Mouse (Mus musculus) cerebellum, adult 11-12 months (tissue): ENCODE results near the gene Inava.

Source experiments
- DNase-seq: peaks from one replicate; pipeline ENCODE4 v3.0.0; 2022

The Inava gene

DNA sequence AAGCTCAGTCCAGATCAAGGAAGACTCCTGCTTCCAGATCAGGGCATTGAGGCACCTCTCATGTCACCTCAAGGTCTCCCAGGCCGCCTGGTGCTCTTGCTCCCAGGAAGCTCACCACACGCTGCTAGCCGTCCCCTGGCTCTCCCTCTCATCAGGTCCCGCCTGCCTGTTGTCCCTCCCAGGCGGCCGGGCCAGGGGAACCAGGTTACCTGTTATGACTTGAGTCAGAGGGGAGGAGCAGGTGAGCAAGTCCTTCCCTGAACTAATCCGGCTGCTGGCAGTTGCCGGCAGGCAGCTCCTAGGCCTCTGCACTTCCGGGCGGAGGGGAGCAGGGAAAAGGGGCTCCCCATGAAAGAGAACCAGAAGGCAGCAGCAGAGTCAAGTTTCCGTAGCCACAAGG, 3.9 kb downstream of the Inava start:
- no peak for DNase-seq

DNA sequence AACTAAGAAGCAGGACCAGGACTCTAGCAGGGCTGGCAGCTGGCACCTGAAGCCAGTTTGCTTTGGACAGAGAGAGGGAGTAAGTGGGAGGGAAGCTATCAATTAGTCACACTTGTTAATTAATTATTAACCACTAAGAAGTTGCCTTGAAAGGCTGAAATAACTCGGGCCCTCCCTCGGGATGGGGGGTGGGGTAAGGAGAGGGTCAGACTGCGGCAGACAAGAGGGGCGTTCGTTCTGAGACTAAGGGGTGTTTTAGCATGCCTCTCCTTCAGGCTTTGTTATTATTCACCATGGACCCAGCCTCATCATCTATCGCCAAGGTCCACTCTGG, 5.1 kb downstream of the Inava start:
- no peak for DNase-seq

- no peak for DNase-seq
These were observed 5.6 kb downstream of the Inava start for GRCm38 (mm10) chr1:136228328-136229039.

DNA sequence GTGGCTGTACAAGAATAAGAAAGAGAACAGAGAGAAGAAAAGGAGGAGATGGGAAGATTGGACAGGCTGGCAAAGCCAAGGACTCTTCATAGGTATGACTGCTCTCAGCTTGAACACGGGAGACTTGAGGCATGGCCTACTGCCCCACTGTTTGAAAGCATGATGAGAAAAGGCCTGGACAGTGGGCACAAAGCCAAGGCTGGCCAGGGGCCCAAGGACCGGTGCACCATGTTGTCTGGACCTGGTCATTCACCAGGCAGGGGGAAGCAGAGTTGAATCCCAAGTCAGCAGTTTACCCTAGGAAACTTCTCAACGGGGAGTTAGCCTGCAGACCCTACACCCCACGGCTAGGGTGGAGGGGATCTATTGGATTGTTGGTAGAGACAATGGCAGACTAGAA, 6.2 kb downstream of the Inava start:
- no peak for DNase-seq

- DNase-seq = no peak
These were observed 7.4 kb downstream of the Inava start for GRCm38 (mm10) chr1:136226626-136227025.

GRCm38 (mm10) chr1:136225846-136226245, 8.2 kb downstream of the Inava start:
- no peak for DNase-seq

GRCm38 (mm10) chr1:136223758-136224342, 10.2 kb downstream of the Inava start:
- no peak for DNase-seq

DNA sequence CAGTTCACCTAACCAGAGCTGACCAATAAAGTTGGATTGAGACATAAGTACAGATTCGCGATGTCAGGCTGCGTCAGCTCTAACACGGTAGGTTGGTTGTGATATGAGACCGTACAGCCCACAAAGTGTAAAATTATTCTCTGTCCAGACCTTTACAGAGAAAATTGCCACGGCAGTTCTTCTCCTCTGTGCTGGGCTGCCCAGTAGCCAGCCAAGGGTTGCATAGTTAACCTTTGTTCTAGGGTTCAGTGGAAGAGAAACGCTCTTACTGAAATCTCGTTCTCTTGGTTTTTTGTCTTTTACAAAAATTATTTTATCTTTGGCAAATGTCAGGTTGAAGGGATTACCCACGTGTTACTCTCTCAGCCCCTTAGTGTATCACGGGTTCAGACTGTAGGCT, 11.7 kb downstream of the Inava start:
- no peak for DNase-seq

DNA sequence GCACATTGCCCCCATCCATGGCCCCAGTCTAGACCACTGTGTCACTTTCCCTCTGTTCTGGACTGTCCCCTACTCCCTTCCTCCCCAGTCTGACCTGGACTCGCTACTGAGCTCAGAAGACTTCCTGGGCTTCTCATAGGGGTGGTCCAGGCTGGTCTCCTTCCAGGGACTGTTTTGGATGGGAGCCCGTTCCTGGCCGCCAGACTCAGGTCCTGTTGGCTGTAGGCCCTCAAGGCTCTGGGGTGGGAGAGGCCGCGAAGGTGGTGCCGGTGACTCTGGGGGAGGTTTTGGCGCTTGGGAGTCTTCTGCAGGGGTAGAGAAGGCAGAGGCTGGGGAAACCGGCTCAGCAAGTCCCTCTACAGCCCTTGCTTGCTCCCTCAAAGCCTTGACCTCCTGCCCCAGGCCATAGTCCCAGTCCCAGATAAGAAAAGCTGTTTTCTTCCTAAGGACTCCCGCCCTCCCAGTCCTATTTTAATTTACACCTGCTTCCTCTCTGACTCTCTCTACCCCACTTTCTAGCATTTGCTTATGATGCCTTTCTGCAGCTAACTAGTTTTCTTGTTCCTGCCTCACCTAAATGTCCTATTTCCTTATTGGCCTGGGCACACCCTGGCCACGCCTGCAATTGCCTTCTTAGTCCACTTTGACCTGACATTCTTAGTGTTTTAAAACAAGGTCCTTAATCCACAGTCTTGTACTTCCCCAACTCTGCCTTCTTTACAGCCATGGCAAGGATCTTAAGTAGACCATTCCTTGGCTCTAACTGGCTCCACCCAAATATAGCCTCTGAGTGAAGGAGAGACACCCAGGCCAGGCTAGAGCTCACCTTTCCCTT, 13.8 kb downstream of the Inava start:
- DNase-seq = no peak

DNA sequence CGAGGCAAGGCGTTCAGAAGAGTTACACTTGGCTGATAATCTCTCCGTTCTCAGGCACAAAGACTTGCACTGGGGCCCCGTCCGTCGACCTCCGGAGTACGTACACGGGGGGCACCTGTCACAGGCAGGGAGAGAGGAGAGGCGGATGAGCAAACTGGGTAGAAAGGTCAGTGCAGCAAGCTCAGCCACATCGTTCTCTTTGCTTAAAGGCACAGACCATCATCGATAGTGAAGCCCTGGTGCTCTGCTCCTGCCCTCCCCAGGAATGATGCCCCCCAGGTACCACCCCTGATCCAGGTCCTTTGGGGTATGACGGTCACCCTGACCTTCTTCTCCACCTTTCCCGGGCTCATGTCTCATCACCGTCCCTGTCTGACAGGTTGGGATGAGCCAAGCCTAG, 19.8 kb downstream of the Inava start:
- no peak for DNase-seq

DNA sequence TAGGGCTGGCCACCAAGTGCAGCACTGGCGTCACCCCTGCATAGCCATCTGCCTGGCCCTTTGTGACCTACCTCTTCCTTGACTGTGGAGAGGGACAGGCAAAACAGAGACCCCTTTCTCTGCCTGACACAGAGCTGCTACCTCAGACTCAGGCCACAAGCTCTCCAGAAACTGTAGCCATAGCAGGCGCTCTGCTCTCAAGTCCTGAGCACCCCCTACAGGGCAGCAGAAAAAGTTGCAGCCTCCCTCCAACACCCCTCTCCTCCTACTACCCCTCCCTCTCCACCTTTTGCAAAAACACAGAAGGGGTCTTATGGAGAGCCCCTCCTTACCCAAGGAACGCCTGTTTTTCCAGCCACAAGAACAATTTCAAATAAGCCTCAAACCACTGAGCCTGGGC, 21.3 kb downstream of the Inava start, which contains the start of gene Mroh3:
Gene Mroh3 (minus strand): TSS at position 26 of the 400 bp plus-strand sequence.
- no peak for DNase-seq

DNA sequence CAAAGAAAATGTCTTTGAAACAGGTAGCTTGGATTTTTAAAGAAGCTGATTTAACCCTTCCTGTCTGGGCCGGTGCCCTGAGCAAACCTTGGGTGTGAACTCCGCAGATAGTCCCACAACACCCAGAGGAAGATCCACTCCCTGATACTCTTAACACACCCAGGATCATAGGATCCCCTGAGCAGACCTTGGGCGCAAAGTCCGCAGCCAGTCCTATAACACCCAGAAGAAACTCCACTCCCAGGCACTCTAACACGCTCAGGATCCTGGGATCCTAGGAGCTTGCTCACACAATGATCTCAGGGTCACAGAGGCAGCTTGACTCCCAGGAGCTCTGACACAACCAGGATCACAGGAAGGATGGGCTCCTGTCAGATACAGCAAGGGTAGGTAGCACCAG, 44.0 kb downstream of the Inava start:
- DNase-seq = no peak

DNA sequence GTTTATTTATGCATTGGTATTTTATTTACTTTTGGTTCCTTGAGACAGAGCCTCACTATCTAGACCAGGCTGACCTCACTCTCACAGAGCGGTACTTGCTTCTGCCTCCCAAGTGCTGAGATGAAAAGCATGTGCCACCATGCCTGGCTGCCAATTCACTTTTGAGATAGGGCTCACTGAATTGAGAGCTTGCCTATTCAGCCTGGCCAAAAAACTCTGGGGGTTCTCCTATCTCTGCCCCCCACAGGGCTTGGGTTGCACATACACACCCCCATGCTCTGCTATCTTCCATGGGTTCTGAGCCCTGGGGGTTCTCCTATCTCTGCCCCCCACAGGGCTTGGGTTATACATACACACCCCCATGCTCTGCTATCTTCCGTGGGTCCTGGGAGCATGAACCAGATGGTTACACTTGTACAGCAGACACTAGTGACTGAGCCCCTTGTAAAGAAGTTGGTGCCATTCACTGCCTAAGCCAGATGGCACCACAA, 54.5 kb downstream of the Inava start:
- DNase-seq = no peak

- no peak for DNase-seq
These were observed 55.3 kb downstream of the Inava start for GRCm38 (mm10) chr1:136178741-136179140.

DNA sequence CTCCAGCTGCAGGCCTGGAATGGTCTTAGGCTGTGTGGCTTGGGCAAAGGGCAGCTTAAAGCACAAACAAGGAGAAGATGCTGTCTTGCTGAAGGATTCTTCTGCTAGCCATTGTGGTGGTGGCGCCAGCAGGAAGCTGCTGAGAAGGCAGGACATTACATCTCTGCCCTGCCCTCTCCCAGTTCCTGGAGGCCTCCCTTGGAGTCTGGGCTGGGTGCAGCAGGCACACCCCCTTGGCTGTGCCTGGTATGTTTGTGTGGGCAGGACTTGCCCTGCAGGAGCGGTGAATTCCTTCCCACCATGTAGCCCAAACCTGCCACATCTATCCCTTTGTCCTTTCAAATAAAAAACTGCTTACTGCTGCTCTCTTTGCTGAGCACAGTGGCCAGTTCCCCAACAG, 57.0 kb downstream of the Inava start:
- no peak for DNase-seq

GRCm38 (mm10) chr1:136175183-136175582, 58.9 kb downstream of the Inava start:
- no peak for DNase-seq

DNA sequence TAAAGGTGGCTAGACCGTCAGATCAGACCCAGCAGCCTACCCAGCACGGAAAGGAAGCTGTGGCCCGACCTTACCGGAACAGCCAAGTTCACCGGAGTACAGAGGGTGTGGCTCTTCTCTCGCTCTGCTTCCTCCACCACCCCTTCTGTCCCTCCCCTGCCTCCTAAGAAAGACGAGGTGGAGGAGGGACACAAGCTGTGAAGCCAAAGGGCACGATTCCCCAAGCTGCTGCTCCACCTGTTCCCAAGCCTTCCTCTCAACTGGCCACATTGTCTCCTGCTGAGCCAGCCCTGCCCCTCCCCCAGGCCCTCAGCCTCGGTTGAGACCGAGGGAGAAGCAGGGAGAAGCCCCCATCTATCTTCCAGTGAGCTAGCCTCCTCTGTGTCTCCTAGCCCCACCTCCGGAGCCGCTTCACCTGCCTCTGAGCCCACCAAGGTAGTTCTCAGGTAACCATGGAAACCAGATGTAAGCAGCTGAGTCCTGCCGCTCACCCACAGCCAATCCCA, 59.9 kb downstream of the Inava start:
- DNase-seq = no peak

- no peak for DNase-seq
These were observed 61.4 kb downstream of the Inava start for GRCm38 (mm10) chr1:136172696-136173095.

GRCm38 (mm10) chr1:136170109-136170508, 64.0 kb downstream of the Inava start:
- peak; percentile 65 for DNase-seq

DNA sequence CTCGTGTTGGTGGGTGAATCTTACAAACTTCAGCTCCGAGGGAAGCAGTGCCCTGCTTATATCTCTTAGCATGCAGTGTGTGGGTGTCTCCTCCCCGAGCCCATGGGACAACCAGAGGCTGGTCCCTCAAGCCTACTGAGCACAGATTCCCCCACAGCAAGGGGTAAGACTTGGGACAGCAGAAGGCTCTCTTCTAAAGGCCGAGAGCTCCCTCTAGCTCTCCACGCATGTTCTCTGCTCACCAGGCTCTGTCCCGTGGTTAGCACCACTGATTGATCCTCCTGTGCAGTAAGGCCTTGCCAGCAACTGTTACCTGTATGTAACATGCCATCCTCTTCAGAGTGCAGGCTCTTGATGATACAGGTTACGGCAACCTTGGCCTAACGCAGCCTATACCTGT, 66.4 kb downstream of the Inava start:
- DNase-seq = no peak

GRCm38 (mm10) chr1:136165436-136165835, 68.6 kb downstream of the Inava start:
- no peak for DNase-seq
